Mouse (Mus musculus): ENCODE measurements around the gene Riiad1. TPM values are rescaled to one million over a fixed set of nuclear protein-coding genes. Genes with fewer than 3 reads are reported as not detected.
A peak's percentile ranks its signal among the peaks of the same experiment; 100 is the strongest.

Riiad1 gene
- total and polyA plus RNA-seq, 3 experiments: not detected

GRCm38 (mm10) chr3:94485922-94486321, 5.8 kb upstream of the Riiad1 start:
- ATAC-seq (ENCODE audit: extremely low read depth, insufficient number of reproducible peaks, low FRiP score, poor library complexity, severe bottlenecking) (no peak), DNase-seq (ENCODE audit: low spot score) (no peak)
- Histone ChIP-seq H3K27me3 (ENCODE audit: insufficient read depth, low read length) (peaks cover 10% of the 10 kb centered on the region), H3K4me3 (ENCODE audit: low read depth, low read length) (no peak overlapping the region), H3K36me3 (replicated peaks) (peaks cover 12% of the 10 kb centered on the region), H3K4me1 (ENCODE audit: insufficient read depth, low read depth, low read length) (peaks cover 11% of the 10 kb centered on the region; the same call in 1 of the 2 replicates), H3K9me3 (replicated peaks) (no peaks in the 10 kb centered on the region)
- no peak for TF ChIP-seq TAL1 (conservative IDR thresholded peaks at IDR 0.05; ENCODE audit: low read depth, low read length)
- no peak for TF ChIP-seq POLR2AphosphoS5 (IDR thresholded peaks at IDR 0.05; ENCODE audit: insufficient replicate concordance, low read depth, low read length)
- no peak for TF ChIP-seq CTCF (IDR thresholded peaks at IDR 0.05; ENCODE audit: low read depth, low read length)
- TF ChIP-seq GATA2 (IDR thresholded peaks at IDR 0.05; ENCODE audit: borderline replicate concordance, low read depth, low read length): no peak

- H3K4me1 ChIP-seq (ENCODE audit: insufficient read depth, low read depth, low read length): peaks cover 9% of the 10 kb centered on the region; the same call in 1 of the 2 replicates
- no peaks in the 10 kb centered on the region for H3K9me3 ChIP-seq (replicated peaks)
- peaks cover 19% of the 10 kb centered on the region for H3K27me3 ChIP-seq (ENCODE audit: insufficient read depth, low read length)
- ATAC-seq (ENCODE audit: extremely low read depth, insufficient number of reproducible peaks, low FRiP score, poor library complexity, severe bottlenecking): no peak
- TF ChIP-seq CTCF (IDR thresholded peaks at IDR 0.05; ENCODE audit: low read depth, low read length): no peak
- TF ChIP-seq TAL1 (conservative IDR thresholded peaks at IDR 0.05; ENCODE audit: low read depth, low read length): no peak
- no peak for TF ChIP-seq POLR2AphosphoS5 (IDR thresholded peaks at IDR 0.05; ENCODE audit: insufficient replicate concordance, low read depth, low read length)
- no peak for TF ChIP-seq GATA2 (IDR thresholded peaks at IDR 0.05; ENCODE audit: borderline replicate concordance, low read depth, low read length)
- no peaks in the 10 kb centered on the region for H3K36me3 ChIP-seq (replicated peaks)
- DNase-seq (ENCODE audit: low spot score): no peak
- no peak overlapping the region for H3K4me3 ChIP-seq (ENCODE audit: low read depth, low read length)
Observed at GRCm38 (mm10) chr3:94483790-94484439, 3.8 kb upstream of the Riiad1 start.

GRCm38 (mm10) chr3:94482764-94483385, 2.7 kb upstream of the Riiad1 start:
- no peak overlapping the region for H3K4me3 ChIP-seq (ENCODE audit: low read depth, low read length)
- ATAC-seq (ENCODE audit: extremely low read depth, insufficient number of reproducible peaks, low FRiP score, poor library complexity, severe bottlenecking): peak; percentile 40; the same call in 1 of the 2 replicates
- TF ChIP-seq GATA2 (IDR thresholded peaks at IDR 0.05; ENCODE audit: borderline replicate concordance, low read depth, low read length) (no peak), POLR2AphosphoS5 (IDR thresholded peaks at IDR 0.05; ENCODE audit: insufficient replicate concordance, low read depth, low read length) (no peak), CTCF (IDR thresholded peaks at IDR 0.05; ENCODE audit: low read depth, low read length) (no peak), GATA1 (IDR thresholded peaks at IDR 0.05; ENCODE audit: borderline replicate concordance, low read length) (no peak), TAL1 (conservative IDR thresholded peaks at IDR 0.05; ENCODE audit: low read depth, low read length) (no peak)

GRCm38 (mm10) chr3:94481429-94481828, 1.3 kb upstream of the Riiad1 start:
- H3K27me3 ChIP-seq (ENCODE audit: insufficient read depth, low read length): peaks cover 22% of the 10 kb centered on the region
- H3K4me3 ChIP-seq (ENCODE audit: low read depth, low read length): no peak overlapping the region
- TF ChIP-seq POLR2AphosphoS5 (IDR thresholded peaks at IDR 0.05; ENCODE audit: insufficient replicate concordance, low read depth, low read length) (no peak), CTCF (IDR thresholded peaks at IDR 0.05; ENCODE audit: low read depth, low read length) (no peak), GATA1 (IDR thresholded peaks at IDR 0.05; ENCODE audit: borderline replicate concordance, low read length) (no peak), GATA2 (IDR thresholded peaks at IDR 0.05; ENCODE audit: borderline replicate concordance, low read depth, low read length) (no peak), TAL1 (conservative IDR thresholded peaks at IDR 0.05; ENCODE audit: low read depth, low read length) (no peak)
- ATAC-seq (ENCODE audit: extremely low read depth, insufficient number of reproducible peaks, low FRiP score, poor library complexity, severe bottlenecking): no peak
- H3K9me3 ChIP-seq (replicated peaks): no peaks in the 10 kb centered on the region
- no peaks in the 10 kb centered on the region for H3K36me3 ChIP-seq (replicated peaks)
- H3K4me1 ChIP-seq (ENCODE audit: insufficient read depth, low read depth, low read length): peaks cover 9% of the 10 kb centered on the region; the same call in 1 of the 2 replicates
- no peak for DNase-seq (ENCODE audit: low spot score)

More at GRCm38 (mm10) chr3:94482764-94483385, 2.7 kb upstream of the Riiad1 start:
- Histone ChIP-seq H3K36me3 (replicated peaks) (no peaks in the 10 kb centered on the region), H3K4me1 (ENCODE audit: insufficient read depth, low read depth, low read length) (peaks cover 9% of the 10 kb centered on the region; the same call in 1 of the 2 replicates), H3K27me3 (ENCODE audit: insufficient read depth, low read length) (peaks cover 26% of the 10 kb centered on the region), H3K9me3 (replicated peaks) (no peaks in the 10 kb centered on the region)
- DNase-seq (ENCODE audit: low spot score): peak; percentile 53

- H3K27me3 ChIP-seq (ENCODE audit: insufficient read depth, low read length): peaks cover 22% of the 10 kb centered on the region
- DNase-seq (ENCODE audit: low spot score) (no peak), ATAC-seq (ENCODE audit: extremely low read depth, insufficient number of reproducible peaks, low FRiP score, poor library complexity, severe bottlenecking) (no peak)
- H3K4me3 ChIP-seq (ENCODE audit: low read depth, low read length): no peak overlapping the region
- TF ChIP-seq GATA1 (IDR thresholded peaks at IDR 0.05; ENCODE audit: borderline replicate concordance, low read length): no peak
- H3K36me3 ChIP-seq (replicated peaks): no peaks in the 10 kb centered on the region
- no peaks in the 10 kb centered on the region for H3K9me3 ChIP-seq (replicated peaks)
- peaks cover 9% of the 10 kb centered on the region; the same call in 1 of the 2 replicates for H3K4me1 ChIP-seq (ENCODE audit: insufficient read depth, low read depth, low read length)
Observed at GRCm38 (mm10) chr3:94479564-94479963, 577 bp downstream of the Riiad1 start.

- Histone ChIP-seq H3K36me3 (replicated peaks) (no peaks in the 10 kb centered on the region), H3K4me1 (ENCODE audit: insufficient read depth, low read depth, low read length) (peaks cover 9% of the 10 kb centered on the region; the same call in 1 of the 2 replicates), H3K9me3 (replicated peaks) (no peaks in the 10 kb centered on the region), H3K27me3 (ENCODE audit: insufficient read depth, low read length) (peaks cover 24% of the 10 kb centered on the region), H3K4me3 (ENCODE audit: low read depth, low read length) (no peak overlapping the region)
- TF ChIP-seq GATA1 (IDR thresholded peaks at IDR 0.05; ENCODE audit: borderline replicate concordance, low read length) (no peak), POLR2AphosphoS5 (IDR thresholded peaks at IDR 0.05; ENCODE audit: insufficient replicate concordance, low read depth, low read length) (no peak), CTCF (IDR thresholded peaks at IDR 0.05; ENCODE audit: low read depth, low read length) (no peak), GATA2 (IDR thresholded peaks at IDR 0.05; ENCODE audit: borderline replicate concordance, low read depth, low read length) (no peak), TAL1 (conservative IDR thresholded peaks at IDR 0.05; ENCODE audit: low read depth, low read length) (no peak)
- no peak for DNase-seq (ENCODE audit: low spot score)
- ATAC-seq (ENCODE audit: extremely low read depth, insufficient number of reproducible peaks, low FRiP score, poor library complexity, severe bottlenecking): no peak
Observed at GRCm38 (mm10) chr3:94478591-94479169, 1.5 kb downstream of the Riiad1 start.
